Mouse (Mus musculus) c-Kit-positive CD71-negative TER-119-negative erythroid progenitor cells, embryonic 14.5 days (primary cell): Measurements from ENCODE around the gene Hhat.

Experiments used
- DNase-seq: peaks from one replicate; pipeline ENCODE4 v3.0.0-alpha.2; 2013; ENCODE audit warnings: low read depth

Gene Hhat

GRCm38 (mm10) chr1:192770495-192771331 lies at the start of gene Hhat:
Gene Hhat (minus strand): TSS chr1:192771223.
- DNase-seq, result no peak

- no peak for DNase-seq
Observed at GRCm38 (mm10) chr1:192818334-192818733, 47.3 kb upstream of the Hhat start.

DNA sequence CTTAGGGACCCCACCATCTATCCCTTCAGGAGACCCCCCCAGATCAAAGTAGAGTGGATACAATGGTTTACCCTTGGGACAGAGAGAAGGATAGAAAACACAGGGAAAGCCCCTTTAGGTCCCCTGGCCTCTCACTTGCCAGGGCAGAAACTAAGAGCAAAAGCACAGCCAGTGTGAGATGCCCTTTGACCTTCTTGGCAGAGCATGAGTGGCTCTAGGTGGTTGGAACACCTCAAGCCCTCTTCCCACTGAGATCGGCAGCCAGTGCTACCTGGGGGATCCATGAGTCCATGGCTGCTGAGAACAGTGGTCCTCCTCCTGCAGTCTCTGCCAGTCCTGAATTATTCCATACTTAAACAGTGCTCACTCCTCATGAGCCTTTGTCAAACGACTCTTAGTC lies 44.8 kb upstream of the Hhat start:
- DNase-seq, result no peak

GRCm38 (mm10) chr1:192814700-192815099 lies 43.7 kb upstream of the Hhat start:
- DNase-seq, result no peak

GRCm38 (mm10) chr1:192812758-192813157 lies 41.7 kb upstream of the Hhat start:
- DNase-seq, result no peak

DNA sequence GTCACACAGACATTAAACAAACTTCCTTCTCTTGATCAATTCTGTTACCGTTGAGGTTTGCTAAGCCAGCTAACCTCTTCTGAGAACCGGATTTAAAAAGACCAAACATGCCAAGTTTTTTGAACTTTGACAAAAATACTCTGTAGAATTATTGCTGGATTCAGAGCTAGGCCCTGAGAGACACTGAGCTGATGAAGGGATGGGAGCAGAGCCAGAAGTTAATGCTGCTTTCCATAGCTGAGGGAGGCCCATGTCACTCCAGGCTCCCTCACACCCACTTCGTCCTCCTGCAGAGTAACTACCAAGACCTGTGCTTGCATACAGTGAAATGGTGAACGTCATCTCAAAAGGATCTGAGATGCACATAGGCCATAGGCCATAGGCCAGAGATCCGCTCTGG lies 41.3 kb upstream of the Hhat start:
- DNase-seq, result no peak

DNA sequence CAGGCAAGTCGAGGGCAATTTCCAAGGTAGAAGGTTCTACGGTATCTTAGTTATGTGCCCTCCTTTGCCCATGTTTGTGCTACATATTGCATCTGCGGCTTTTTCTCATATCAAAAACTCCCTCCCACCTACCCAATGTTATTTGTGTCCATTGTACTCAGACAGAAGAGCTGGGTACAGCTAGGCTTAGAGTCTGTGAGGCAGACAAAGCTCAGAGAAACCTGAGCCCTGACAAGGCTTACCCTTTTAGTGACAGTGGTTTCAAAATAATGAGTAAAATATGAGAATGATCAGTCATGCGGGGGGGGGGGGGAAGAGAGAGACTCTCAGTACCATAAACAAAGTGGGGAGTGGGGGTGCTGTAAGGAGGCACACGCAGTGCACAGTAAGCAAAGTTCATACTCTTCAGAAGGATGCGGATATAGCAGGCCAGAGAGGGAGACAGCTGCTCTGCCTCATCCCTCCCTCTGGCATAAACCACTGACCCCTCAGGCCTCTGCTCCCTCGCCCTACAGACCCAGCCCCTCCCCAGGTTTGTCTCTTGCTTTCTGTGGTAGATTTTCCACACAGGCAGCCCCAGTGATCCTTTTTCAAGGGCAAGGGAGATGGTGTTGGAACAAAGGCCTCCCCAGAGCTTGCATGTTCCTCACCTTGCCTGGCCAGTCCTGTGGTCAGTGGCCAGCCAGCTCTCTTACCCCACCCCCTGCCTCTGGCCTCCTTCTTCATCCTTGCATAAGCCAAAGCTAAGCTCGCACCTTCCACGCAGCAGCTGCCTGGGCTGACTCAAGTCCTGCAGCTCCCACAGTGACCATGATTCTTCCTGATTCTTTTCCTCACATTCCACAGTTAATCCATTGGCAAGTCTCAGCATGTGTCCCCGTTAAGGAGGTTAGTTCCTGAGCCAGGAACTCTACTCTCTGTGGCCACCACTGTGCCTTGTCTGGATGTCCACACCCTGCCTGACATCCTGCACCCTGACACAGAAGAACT lies 35.4 kb upstream of the Hhat start:
- DNase-seq, result no peak

- DNase-seq, result no peak
Observed at GRCm38 (mm10) chr1:192800338-192800737, 29.3 kb upstream of the Hhat start.

DNA sequence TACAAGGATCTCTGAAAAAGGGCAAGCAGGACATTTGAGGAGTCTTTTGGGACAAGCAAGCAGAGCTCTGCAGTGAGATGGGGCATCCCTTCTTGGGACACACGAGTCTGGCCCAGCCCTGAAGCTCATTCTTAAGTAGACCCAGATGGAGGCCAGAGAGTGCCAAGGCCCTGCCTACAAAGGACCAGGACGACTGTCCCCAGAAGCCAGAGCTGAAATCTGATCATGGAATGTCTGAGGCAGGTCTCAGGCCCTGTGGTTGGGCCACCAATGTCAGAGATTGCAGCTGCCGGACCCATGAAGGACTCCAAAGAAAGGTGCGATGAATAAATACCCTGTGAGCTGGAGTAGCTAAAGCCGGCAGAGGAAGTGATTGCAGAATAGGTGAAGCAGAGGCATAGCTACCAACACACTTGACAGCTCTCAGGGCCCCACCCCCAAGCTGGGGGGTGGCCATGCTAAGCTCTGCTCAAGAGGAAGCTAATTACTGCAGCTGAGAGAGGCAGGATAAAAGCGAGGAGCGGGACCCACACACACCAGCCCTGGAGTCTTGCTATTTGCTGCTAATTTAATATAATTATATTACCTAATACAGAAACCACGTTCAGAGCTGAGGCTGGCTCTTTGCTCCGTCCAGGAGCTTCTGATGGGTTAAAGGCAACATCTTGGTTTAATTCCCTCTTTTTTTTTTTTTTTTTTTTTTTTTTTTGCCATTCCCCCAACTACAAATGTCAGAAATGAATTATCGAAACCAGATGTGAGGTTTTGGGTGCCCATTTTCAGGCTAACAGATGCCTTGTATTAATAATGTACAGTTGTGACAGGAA lies 28.4 kb upstream of the Hhat start:
- no peak for DNase-seq

- no peak for DNase-seq
Observed at GRCm38 (mm10) chr1:192798212-192799164, 27.5 kb upstream of the Hhat start.

- no peak for DNase-seq
Observed at GRCm38 (mm10) chr1:192797011-192797274, 25.9 kb upstream of the Hhat start.

DNA sequence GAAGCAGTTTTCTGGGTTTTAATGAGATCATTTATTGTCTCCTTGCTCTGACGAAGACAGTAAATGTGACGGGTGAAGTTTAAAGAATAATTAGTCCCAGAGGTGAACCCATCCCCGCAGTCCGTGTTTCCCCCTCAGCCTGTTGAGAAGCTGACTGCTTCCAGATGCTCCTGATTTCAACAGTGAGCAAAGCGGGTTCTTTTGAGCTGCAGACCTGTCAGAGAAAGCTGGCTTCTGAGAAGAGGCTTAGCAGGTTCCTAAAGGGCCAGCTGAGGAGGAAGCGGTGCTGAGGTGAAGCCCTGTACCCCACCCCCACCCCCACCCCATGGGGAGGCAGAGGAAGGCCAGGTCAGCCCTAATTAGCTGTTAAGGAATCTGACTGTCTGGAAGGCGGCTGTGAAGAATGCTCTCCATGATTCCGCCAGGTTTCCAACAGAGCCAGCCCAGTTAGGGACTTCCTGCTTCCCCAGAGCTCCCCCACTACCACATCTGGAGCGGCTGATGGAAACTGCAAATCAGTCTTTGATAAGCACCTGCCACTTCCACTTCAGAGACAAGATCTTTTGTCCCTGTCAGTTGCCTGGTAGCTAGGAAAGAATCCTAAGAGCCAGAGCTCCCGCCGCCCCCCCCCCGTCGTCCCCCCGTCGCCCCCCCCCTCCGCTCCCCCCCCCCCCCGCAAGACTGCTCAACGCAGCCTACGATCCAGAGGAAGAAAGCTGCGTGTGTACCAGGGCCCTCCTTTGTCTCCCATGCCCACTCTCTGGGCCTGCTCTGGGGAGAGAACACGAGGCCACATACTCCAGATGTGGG lies 25.4 kb upstream of the Hhat start:
- no peak for DNase-seq

GRCm38 (mm10) chr1:192794957-192795745 lies 24.1 kb upstream of the Hhat start:
- DNase-seq, result no peak

- no peak for DNase-seq
Observed at GRCm38 (mm10) chr1:192791897-192792361, 20.9 kb upstream of the Hhat start.

DNA sequence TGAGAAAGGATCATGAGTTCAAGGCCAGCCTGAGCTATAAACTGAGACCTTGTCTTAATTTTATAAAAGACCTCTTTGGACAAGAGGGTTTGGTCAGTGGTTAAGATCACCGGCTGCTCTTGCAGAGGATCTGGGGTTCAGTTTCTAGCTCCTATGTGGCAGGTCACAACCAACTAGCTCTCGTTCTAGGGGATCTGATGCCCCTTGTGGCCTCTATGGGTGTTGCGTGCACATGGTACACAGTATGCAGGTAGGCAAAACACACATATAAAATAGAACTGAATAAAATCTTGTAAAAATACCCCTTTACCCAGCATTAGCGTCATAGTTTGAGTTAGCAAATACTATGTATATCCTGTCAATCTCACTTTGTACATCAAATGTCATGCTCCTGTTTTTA lies 19.4 kb upstream of the Hhat start:
- DNase-seq, result no peak

GRCm38 (mm10) chr1:192789828-192790227 lies 18.8 kb upstream of the Hhat start:
- no peak for DNase-seq

DNA sequence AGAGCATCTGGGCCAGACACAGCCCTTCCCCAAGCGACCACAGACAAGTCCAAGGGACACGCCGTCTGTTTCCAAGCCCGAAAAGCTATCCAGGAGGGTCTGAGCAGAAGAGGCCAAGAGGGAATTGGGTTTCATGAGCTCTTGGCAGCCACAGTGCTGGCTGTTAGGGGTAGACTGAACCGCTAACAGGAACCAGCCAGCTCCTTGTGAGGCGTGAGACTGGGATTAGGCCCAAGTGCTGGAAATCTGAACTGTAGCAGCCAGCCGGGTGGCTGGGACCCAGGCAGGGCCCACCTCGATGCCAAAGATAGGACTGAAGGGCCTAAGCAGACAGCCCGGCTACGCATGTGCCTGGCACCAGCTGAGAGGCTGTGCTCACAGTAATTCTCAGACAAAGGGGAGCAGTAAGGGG lies 18.1 kb upstream of the Hhat start:
- no peak for DNase-seq

DNA sequence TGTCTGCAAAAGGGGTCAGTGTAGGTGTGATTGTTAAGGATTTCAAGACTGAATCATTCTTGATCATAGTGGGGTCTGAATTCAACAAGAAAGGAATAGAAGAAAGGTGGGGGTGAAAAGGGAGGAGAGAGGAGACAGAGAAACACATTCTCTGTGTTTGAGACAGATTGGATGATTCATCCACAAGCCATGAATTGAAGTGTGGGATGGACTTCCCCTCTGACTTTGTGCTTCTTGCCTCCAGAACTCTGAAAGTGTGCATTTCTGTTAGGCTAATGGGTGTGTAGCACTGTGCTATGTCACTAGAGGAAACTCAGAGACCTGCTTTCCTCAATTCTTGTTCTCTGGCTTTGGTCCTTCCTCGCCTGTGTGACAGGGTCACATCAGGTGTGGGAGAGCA lies 15.2 kb upstream of the Hhat start:
- no peak for DNase-seq
